Comparison of ENCODE assay signal across 18 mouse cellular contexts in the genomic region with DNA sequence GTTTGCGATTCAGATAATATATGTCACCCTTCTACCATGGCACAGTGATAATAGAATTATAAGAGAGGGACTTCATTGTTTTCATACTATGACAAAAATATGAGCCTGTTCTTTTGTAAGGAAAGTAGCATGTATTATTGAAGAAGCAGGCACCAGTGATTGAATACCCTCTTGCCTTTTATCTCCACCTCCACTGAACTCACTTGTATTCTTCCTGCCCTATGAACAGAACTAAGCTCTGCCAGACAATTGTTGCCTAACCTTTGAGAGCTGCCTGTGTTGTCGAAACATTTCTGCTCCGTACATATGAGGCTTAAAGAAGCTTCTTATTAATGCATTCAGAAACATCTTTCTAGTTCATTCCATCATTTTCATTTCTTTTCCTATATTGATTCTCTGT.
DNase-seq lines count a peak whose midpoint lies in the region; ATAC-seq and TF ChIP-seq lines count a peak whose summit lies in the region.
"Had no signal": no experiment of that assay in that cellular context is flagged by ENCODE, and none has a peak within 500 bp of the region (broad histone marks: within the 10 kb centered on the region; RNA-seq: fewer than 3 reads in every experiment).

No protein-coding gene starts in this region.

- no peak for ATAC-seq in midbrain, embryonic 14.5 days (ENCODE audit: low FRiP score, low TSS enrichment)
- no peak for ATAC-seq in midbrain, embryonic 13.5 days
- 0 out of 2 replicates have a peak, but pooled peaks have one; percentile 60 for ATAC-seq in midbrain, embryonic 16.5 days
- no peak for ATAC-seq in midbrain, postnatal 0 days (ENCODE audit: low FRiP score)
- ATAC-seq: forebrain, embryonic 13.5 days; forebrain, embryonic 15.5 days; forebrain, postnatal 0 days had no signal

- H3K9ac ChIP-seq in midbrain, embryonic 14.5 days (replicated peaks; ENCODE audit: low read length) = no peak overlapping the region
- H3K9ac ChIP-seq in midbrain, embryonic 13.5 days (replicated peaks) = no peak overlapping the region
- no peak overlapping the region for H3K9ac ChIP-seq in midbrain, embryonic 16.5 days (ENCODE audit: low read depth, low read length)
- H3K9ac ChIP-seq in midbrain, postnatal 0 days (replicated peaks; ENCODE audit: low read length, poor library complexity, severe bottlenecking) = no peak overlapping the region
- H3K9ac ChIP-seq: embryonic facial prominence, embryonic 12.5 days; forebrain, embryonic 13.5 days; forebrain, embryonic 15.5 days; forebrain, postnatal 0 days had no signal

- peak overlapping the region; percentile 38; the same call in 1 of the 2 replicates for H3K27ac ChIP-seq in midbrain, embryonic 14.5 days (replicated peaks; ENCODE audit: low read depth, low read length)
- H3K27ac ChIP-seq in midbrain, embryonic 13.5 days = no peak overlapping the region
- H3K27ac ChIP-seq in midbrain, embryonic 16.5 days (ENCODE audit: low read length) = no peak overlapping the region
- no peak overlapping the region for H3K27ac ChIP-seq in midbrain, postnatal 0 days (ENCODE audit: low read depth, low read length)
- H3K27ac ChIP-seq: embryonic facial prominence, embryonic 10.5 days; embryonic facial prominence, embryonic 12.5 days; forebrain, embryonic 13.5 days; forebrain, embryonic 15.5 days had no signal

- intact Hi-C loops in heart, postnatal 10 days (cut with DNase I) = no loop called here

- no peaks in the 10 kb centered on the region for H3K27me3 ChIP-seq in midbrain, embryonic 14.5 days (ENCODE audit: control insufficient read depth, insufficient read depth, low read length)
- no peaks in the 10 kb centered on the region for H3K27me3 ChIP-seq in midbrain, embryonic 13.5 days
- H3K27me3 ChIP-seq in midbrain, embryonic 16.5 days (ENCODE audit: control insufficient read depth, insufficient read depth, low read depth, low read length) = no peaks in the 10 kb centered on the region
- H3K27me3 ChIP-seq in midbrain, postnatal 0 days (ENCODE audit: insufficient read depth, low read length) = no peaks in the 10 kb centered on the region
- H3K27me3 ChIP-seq: embryonic facial prominence, embryonic 12.5 days; forebrain, embryonic 13.5 days; forebrain, embryonic 15.5 days had no signal

- 27% methylated on average over 3 of the region's 3 CpGs for WGBS in midbrain, embryonic 14.5 days
- WGBS in midbrain, embryonic 13.5 days = 52% methylated on average over 3 of the region's 3 CpGs
- 29% methylated on average over 3 of the region's 3 CpGs for WGBS in midbrain, embryonic 16.5 days
- 34% methylated on average over 3 of the region's 3 CpGs for WGBS in midbrain, postnatal 0 days

- H3K9me3 ChIP-seq in midbrain, embryonic 14.5 days (ENCODE audit: control insufficient read depth, low read length) = no peaks in the 10 kb centered on the region
- H3K9me3 ChIP-seq in midbrain, embryonic 13.5 days = no peaks in the 10 kb centered on the region
- no peaks in the 10 kb centered on the region for H3K9me3 ChIP-seq in midbrain, embryonic 16.5 days (replicated peaks; ENCODE audit: control insufficient read depth, low read length, poor library complexity, severe bottlenecking)
- H3K9me3 ChIP-seq in midbrain, postnatal 0 days (ENCODE audit: low read length) = no peaks in the 10 kb centered on the region
- H3K9me3 ChIP-seq: embryonic facial prominence, embryonic 10.5 days; embryonic facial prominence, embryonic 12.5 days; forebrain, embryonic 13.5 days; forebrain, embryonic 15.5 days had no signal

- no peak overlapping the region for H3K4me2 ChIP-seq in midbrain, embryonic 14.5 days (ENCODE audit: low read length)
- no peak overlapping the region for H3K4me2 ChIP-seq in midbrain, embryonic 13.5 days (replicated peaks)
- H3K4me2 ChIP-seq in midbrain, embryonic 16.5 days (ENCODE audit: low read length) = no peak overlapping the region
- H3K4me2 ChIP-seq in midbrain, postnatal 0 days (ENCODE audit: low read depth, low read length, poor library complexity, severe bottlenecking) = no peak overlapping the region
- H3K4me2 ChIP-seq: embryonic facial prominence, embryonic 12.5 days; forebrain, embryonic 13.5 days; forebrain, embryonic 15.5 days had no signal

- no peaks in the 10 kb centered on the region for H3K36me3 ChIP-seq in midbrain, embryonic 14.5 days (ENCODE audit: control insufficient read depth, insufficient read depth, low read length)
- no peaks in the 10 kb centered on the region for H3K36me3 ChIP-seq in midbrain, embryonic 13.5 days
- H3K36me3 ChIP-seq in midbrain, embryonic 16.5 days (ENCODE audit: control insufficient read depth, insufficient read depth, low read length) = no peaks in the 10 kb centered on the region
- no peaks in the 10 kb centered on the region for H3K36me3 ChIP-seq in midbrain, postnatal 0 days (ENCODE audit: insufficient read depth, low read length)
- H3K36me3 ChIP-seq: embryonic facial prominence, embryonic 10.5 days; embryonic facial prominence, embryonic 12.5 days; forebrain, embryonic 15.5 days had no signal

- DNase-seq in midbrain, embryonic 14.5 days = peak; percentile 31
- DNase-seq in midbrain, postnatal 0 days (ENCODE audit: low spot score) = no peak
- DNase-seq in heart, postnatal 10 days = no peak
- DNase-seq: adrenal gland, adult 2 months; adrenal gland, postnatal 10 days; adrenal gland, postnatal 25 days; cerebellum, adult 11-12 months; cerebellum, adult 2 months; cerebellum, adult 9-10 months; cerebellum, postnatal 10 days; cerebellum, postnatal 25 days; forebrain, postnatal 0 days had no signal

- 0 out of 2 replicates have a peak, but pooled peaks cover 3% of the 10 kb centered on the region for H3K4me1 ChIP-seq in midbrain, embryonic 14.5 days (ENCODE audit: control insufficient read depth, insufficient read depth, low read length)
- 0 out of 2 replicates have a peak, but pooled peaks cover 5% of the 10 kb centered on the region for H3K4me1 ChIP-seq in midbrain, embryonic 13.5 days (replicated peaks)
- H3K4me1 ChIP-seq in midbrain, embryonic 16.5 days (ENCODE audit: control insufficient read depth, insufficient read depth, low read length) = no peaks in the 10 kb centered on the region
- no peaks in the 10 kb centered on the region for H3K4me1 ChIP-seq in midbrain, postnatal 0 days (ENCODE audit: insufficient read depth, low read length)
- H3K4me1 ChIP-seq: embryonic facial prominence, embryonic 10.5 days; embryonic facial prominence, embryonic 12.5 days; forebrain, embryonic 13.5 days; forebrain, embryonic 15.5 days had no signal

- TF ChIP-seq CTCF in midbrain, postnatal 0 days (IDR thresholded peaks at IDR 0.05) = no peak

- no peak overlapping the region for H3K4me3 ChIP-seq in midbrain, embryonic 14.5 days (replicated peaks; ENCODE audit: low read depth, low read length)
- no peak overlapping the region for H3K4me3 ChIP-seq in midbrain, embryonic 13.5 days (replicated peaks)
- H3K4me3 ChIP-seq in midbrain, embryonic 16.5 days (ENCODE audit: low read depth, low read length) = no peak overlapping the region
- H3K4me3 ChIP-seq in midbrain, postnatal 0 days (ENCODE audit: low read depth, low read length) = no peak overlapping the region
- H3K4me3 ChIP-seq: embryonic facial prominence, embryonic 10.5 days; embryonic facial prominence, embryonic 12.5 days; forebrain, embryonic 13.5 days; forebrain, embryonic 15.5 days had no signal
